Mouse (Mus musculus) cerebellum, postnatal 36 days (tissue): ENCODE measurements around the gene Pbrm1.

Experiments used
- DNase-seq, 2 experiments: peaks; one replicate each; pipeline ENCODE4 v3.0.0; 2021 to 2022; ENCODE audit warnings: mixed read lengths in 2 of 2

The Pbrm1 gene

DNA sequence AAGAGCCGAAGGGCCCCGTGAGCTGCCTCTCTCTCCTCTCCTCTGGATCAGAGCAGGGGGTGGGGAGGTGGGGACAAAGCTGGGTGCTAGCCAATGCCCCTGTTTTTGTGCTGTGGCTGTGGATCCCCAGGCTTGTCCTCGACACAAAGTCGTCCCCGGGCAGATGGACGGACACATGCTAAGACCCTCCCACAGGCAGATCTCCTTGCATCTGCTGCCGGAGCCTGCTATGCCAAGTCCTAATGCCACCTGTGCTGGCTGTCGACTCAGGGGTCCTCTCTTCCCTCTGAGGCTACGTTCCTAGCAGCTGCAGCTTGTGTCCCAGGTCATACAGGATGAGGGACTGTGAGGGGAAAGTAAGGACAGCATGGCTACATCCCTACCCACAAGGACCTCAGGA, 147.9 kb downstream of the Pbrm1 start:
- DNase-seq: no peak

DNA sequence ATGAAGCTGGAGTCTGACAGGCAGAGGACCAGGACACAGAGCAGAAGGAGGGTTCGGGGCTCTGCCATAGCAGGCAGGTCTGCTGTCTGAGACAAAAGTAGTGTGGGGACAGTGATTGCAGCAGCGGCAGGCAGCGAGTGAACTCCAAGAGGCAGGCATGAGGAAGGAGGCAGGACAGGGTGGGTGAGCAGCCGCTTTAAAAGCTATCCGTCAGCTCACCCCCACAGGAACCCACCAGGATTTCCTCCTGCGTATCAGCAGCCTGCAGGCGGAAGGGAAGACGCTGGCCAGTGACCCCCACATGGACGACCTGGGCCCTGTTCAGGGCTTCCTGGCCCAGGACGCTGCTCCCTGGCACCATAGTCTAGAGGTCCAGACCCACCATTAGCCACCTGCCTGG, 149.5 kb downstream of the Pbrm1 start, which contains the start of gene Stab1:
Gene Stab1 (minus strand): TSS at position 217 of the 400 bp plus-strand sequence.
- no peak for DNase-seq

DNA sequence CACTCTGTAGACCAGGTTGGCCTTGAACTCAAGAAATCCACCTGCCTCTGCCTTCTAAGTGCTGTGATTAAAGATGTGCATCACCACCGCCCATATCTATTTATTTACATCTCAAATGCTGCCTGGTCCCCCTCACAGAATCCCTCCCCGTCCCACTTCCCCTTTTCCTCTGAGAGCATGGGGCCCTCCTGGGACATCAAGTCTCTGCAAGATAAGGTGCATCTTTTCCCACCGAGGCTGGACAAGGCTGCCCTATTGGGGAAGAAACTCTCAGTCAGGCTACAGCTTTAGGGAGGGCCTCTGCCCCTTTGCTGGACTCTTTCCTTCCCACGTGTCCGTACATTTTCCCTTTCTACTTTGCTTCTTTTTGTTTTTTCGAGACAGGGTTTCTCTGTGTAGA, 150.6 kb downstream of the Pbrm1 start:
- no peak for DNase-seq

DNA sequence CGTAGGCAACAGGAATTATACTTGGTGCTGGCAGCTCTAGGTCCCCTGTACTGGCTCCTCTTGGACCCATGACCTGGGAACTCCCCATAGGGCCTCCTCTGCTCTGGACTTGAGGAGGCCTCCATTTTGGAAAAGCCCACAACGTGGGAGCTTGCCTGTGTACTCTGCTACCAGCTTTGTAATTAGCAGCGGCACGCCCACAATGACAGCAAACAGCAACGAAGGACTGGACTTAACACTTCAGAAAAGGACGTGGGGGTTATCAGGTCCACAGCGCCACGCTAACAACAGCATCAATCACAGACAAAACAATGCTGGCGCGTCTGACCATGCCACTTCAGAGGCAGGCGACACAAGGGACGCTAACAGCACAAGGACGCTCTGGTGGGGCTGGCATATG, 152.0 kb downstream of the Pbrm1 start:
- no peak for DNase-seq
